Mouse (Mus musculus) bone marrow macrophage, adult 2 months (primary cell): Measurements from ENCODE around the gene Btg3.

ENCODE experiments used
- CTCF ChIP-seq: IDR thresholded peaks from 2 replicates; pipeline ENCODE4 v1.5.1; 2012; ENCODE audit warnings: low read depth, mild to moderate bottlenecking, low read length, moderate library complexity
- POLR2A ChIP-seq: IDR thresholded peaks from 2 replicates; pipeline ENCODE4 v1.6.1; 2012; ENCODE audit warnings: mild to moderate bottlenecking, low read depth, low read length, borderline replicate concordance

DNA sequence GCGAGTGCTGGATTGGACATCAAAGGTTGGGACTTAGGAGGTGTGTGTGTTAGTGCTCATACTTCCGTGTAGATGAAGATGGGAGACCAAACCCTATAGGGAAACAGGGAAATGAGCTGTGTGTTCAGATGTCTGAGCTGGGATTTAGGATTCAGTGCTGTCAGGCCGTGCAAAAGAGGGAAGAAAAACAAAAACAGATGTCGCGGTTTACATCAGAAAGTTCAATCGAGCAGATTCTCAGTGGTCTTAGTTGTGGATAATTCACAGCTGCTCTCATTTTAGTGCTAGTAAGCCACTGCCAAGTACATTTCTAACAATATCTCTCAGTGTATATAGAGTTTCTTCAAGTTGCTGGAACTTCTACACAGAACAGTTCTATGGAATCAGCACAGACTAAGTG, 33.2 kb downstream of the Btg3 start:
- TF ChIP-seq POLR2A (no peak), CTCF (no peak)
